ENCODE assay signal across 27 mouse cellular contexts in the genomic region with DNA sequence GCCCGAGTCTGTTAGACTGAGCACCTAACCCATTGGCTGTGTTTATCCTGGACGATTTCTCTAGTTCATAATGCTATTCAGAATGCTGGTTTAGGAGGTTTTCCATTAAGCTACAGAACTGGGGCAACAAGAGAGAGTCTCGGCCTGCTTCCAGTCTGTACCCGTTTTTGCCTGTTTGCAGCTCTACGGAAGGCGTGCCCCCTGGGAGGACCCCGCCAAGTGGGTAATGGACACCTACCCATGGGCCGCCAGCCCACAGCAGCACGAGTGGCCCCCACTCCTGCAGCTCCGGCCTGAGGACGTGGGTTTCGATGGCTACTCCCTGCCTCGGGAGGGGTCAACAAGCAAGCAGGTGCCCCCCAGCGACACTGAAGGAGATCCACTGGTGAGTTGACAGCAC. TPM values are rescaled to one million over a fixed set of nuclear protein-coding genes. Genes with fewer than 3 reads are reported as not detected.
DNase-seq lines count a peak whose midpoint lies in the region; ATAC-seq and TF ChIP-seq lines count a peak whose summit lies in the region.
"Had no signal": no experiment of that assay in that cellular context is flagged by ENCODE, and none has a peak within 500 bp of the region (broad histone marks: within the 10 kb centered on the region; RNA-seq: fewer than 3 reads in every experiment).

No protein-coding gene starts in this region.

- no peak overlapping the region for H3K4me3 ChIP-seq in layer of hippocampus, adult 2 months
- H3K4me3 ChIP-seq in MEL (ENCODE audit: control insufficient read depth in 1 of 2, insufficient read depth in 1 of 2, low read depth in 2 of 2, low read length in 2 of 2) = no peak overlapping the region
- no peak overlapping the region for H3K4me3 ChIP-seq in intestine, postnatal 0 days (ENCODE audit: low read depth, low read length)
- H3K4me3 ChIP-seq in forebrain, embryonic 10.5 days = no peak overlapping the region

- H3K27me3 ChIP-seq in MEL (ENCODE audit: control insufficient read depth in 1 of 2, insufficient read depth in 2 of 2, low read length in 2 of 2) = no peaks in the 10 kb centered on the region
- no peaks in the 10 kb centered on the region for H3K27me3 ChIP-seq in intestine, postnatal 0 days (replicated peaks; ENCODE audit: control insufficient read depth, insufficient read depth, low read length)
- peaks cover 15% of the 10 kb centered on the region for H3K27me3 ChIP-seq in forebrain, embryonic 10.5 days (ENCODE audit: poor library complexity, severe bottlenecking)
- H3K27me3 ChIP-seq: Patski had no signal

- no peak for TF ChIP-seq POLR2A in MEL (IDR thresholded peaks at IDR 0.05; ENCODE audit: control insufficient read depth in 1 of 2, insufficient read depth in 1 of 2, low read depth in 1 of 2, low read length in 2 of 2, poor library complexity in 1 of 2)

- H3K36me3 ChIP-seq in MEL (ENCODE audit: control insufficient read depth in 1 of 2, insufficient read depth in 2 of 2, low read length in 2 of 2) = 0 out of 4 replicates have a peak, but pooled peaks cover 0 to 2% of the 10 kb centered on the region in 2 experiments
- H3K36me3 ChIP-seq in intestine, postnatal 0 days (ENCODE audit: control insufficient read depth, insufficient read depth) = peaks cover 50% of the 10 kb centered on the region
- H3K36me3 ChIP-seq in forebrain, embryonic 10.5 days (replicated peaks) = 0 out of 2 replicates have a peak, but pooled peaks cover 7% of the 10 kb centered on the region
- H3K36me3 ChIP-seq: G1E had no signal

- TF ChIP-seq RAD21 in MEL (IDR thresholded peaks at IDR 0.05; ENCODE audit: low read depth, low read length) = no peak

- H3K4me2 ChIP-seq in intestine, postnatal 0 days (replicated peaks; ENCODE audit: low read depth) = no peak overlapping the region

- H3K9me3 ChIP-seq in MEL (replicated peaks; ENCODE audit: insufficient read depth, low read length) = no peaks in the 10 kb centered on the region
- no peaks in the 10 kb centered on the region for H3K9me3 ChIP-seq in intestine, postnatal 0 days (ENCODE audit: control insufficient read depth)
- H3K9me3 ChIP-seq in forebrain, embryonic 10.5 days = no peaks in the 10 kb centered on the region

- no peak for TF ChIP-seq EP300 in MEL (IDR thresholded peaks at IDR 0.05; ENCODE audit: low read depth in 1 of 2, low read length in 2 of 2)

- H3K9ac ChIP-seq in MEL (ENCODE audit: control insufficient read depth, low read depth, low read length, poor library complexity, severe bottlenecking) = no peak overlapping the region
- no peak overlapping the region for H3K9ac ChIP-seq in intestine, postnatal 0 days (ENCODE audit: low read depth, low read length)

- 0 out of 2 replicates have a peak overlapping the region, but pooled peaks have one; percentile 28 for H3K27ac ChIP-seq in layer of hippocampus, adult 2 months
- H3K27ac ChIP-seq in MEL (ENCODE audit: control insufficient read depth, low read depth, low read length) = peak overlapping the region; percentile 47; the same call in 1 of the 2 replicates
- H3K27ac ChIP-seq in intestine, postnatal 0 days (ENCODE audit: low read depth, low read length) = no peak overlapping the region
- H3K27ac ChIP-seq in forebrain, embryonic 10.5 days = no peak overlapping the region

- H3K4me1 ChIP-seq in MEL (ENCODE audit: control insufficient read depth in 1 of 2, insufficient read depth in 2 of 2, low read length in 2 of 2) = peaks cover 7 to 13% of the 10 kb centered on the region in 2 experiments; a peak in 3 of 4 replicates
- no peaks in the 10 kb centered on the region for H3K4me1 ChIP-seq in intestine, postnatal 0 days (replicated peaks; ENCODE audit: control insufficient read depth, insufficient read depth, low read length)
- H3K4me1 ChIP-seq in forebrain, embryonic 10.5 days = peaks cover 16% of the 10 kb centered on the region

- no peaks in the 10 kb centered on the region for H3K79me2 ChIP-seq in MEL (ENCODE audit: control insufficient read depth, insufficient read depth, low read length, poor library complexity)

- no peak for TF ChIP-seq CTCF in layer of hippocampus, adult 2 months (conservative IDR thresholded peaks at IDR 0.05)
- TF ChIP-seq CTCF in MEL (IDR thresholded peaks at IDR 0.05 in 2 of 3, conservative IDR thresholded peaks at IDR 0.05 in 1 of 3; ENCODE audit: control insufficient read depth in 1 of 3, insufficient read depth in 1 of 3, low read depth in 2 of 3, low read length in 3 of 3, poor library complexity in 1 of 3, severe bottlenecking in 1 of 3) = no peak
- TF ChIP-seq CTCF in intestine, postnatal 0 days (IDR thresholded peaks at IDR 0.05; ENCODE audit: low read depth) = no peak

- ATAC-seq in intestine, postnatal 0 days = no peak
- ATAC-seq: activated CD4-positive, CD25-positive, alpha-beta regulatory T cell, adult 4 months; CD4-positive, CD25-positive, alpha-beta regulatory T cell, adult 4 months; Patski had no signal

- 95% methylated on average over 14 of the region's 14 CpGs for WGBS in intestine, postnatal 0 days
- WGBS in forebrain, embryonic 10.5 days = 95% methylated on average over 14 of the region's 14 CpGs

- peak; percentile 92 for DNase-seq in heart, adult 11 months
- DNase-seq in heart, adult 18-20 months = no peak
- DNase-seq in layer of hippocampus, adult 2 months (ENCODE audit: low spot score in 2 of 2) = no peak
- DNase-seq in layer of hippocampus, postnatal 10 days (ENCODE audit: low spot score in 2 of 2) = no peak
- DNase-seq in MEL (ENCODE audit: low read depth, low spot score) = no peak
- peak; percentile 3 for DNase-seq in brain, adult 2 months (ENCODE audit: low read depth, low spot score)
- no peak for DNase-seq in forebrain, embryonic 10.5 days (ENCODE audit: extremely low spot score, low spot score)
- DNase-seq: adrenal gland, adult 2 months; adrenal gland, adult 8-10 months; adrenal gland, postnatal 10 days; adrenal gland, postnatal 14 days; adrenal gland, postnatal 25 days; adrenal gland, postnatal 36 days; B cell, adult 2 months; cerebellum, adult 11 months; cerebellum, adult 11-12 months; cerebellum, adult 18-20 months; cerebellum, adult 2 months had no signal

TF ChIP-seq in MEL, 35 proteins besides CTCF, POLR2A, EP300 and RAD21:
- no peak for TF ChIP-seq USF1 (IDR thresholded peaks at IDR 0.05; ENCODE audit: low read depth, low read length)
- no peak for TF ChIP-seq CHD1 (IDR thresholded peaks at IDR 0.05; ENCODE audit: low read depth, low read length)
- no peak for TF ChIP-seq MYC (IDR thresholded peaks at IDR 0.05; ENCODE audit: low read depth, low read length)
- TF ChIP-seq ZC3H11A (IDR thresholded peaks at IDR 0.05; ENCODE audit: low read depth, low read length) = no peak
- no peak for TF ChIP-seq JUND (IDR thresholded peaks at IDR 0.05; ENCODE audit: low read depth, low read length)
- no peak for TF ChIP-seq KAT2A (conservative IDR thresholded peaks at IDR 0.05; ENCODE audit: low read depth, low read length)

RNA-seq across cellular contexts. Expression of a gene that starts 32.4 kb away (rescaled TPM):
- total RNA-seq in heart, adult 18-20 months (2021) = not detected
- not detected for total RNA-seq in layer of hippocampus, adult 2 months (2021)
- total RNA-seq in layer of hippocampus, postnatal 10 days (2021) = not detected
- total RNA-seq in MEL (2012; rRNA removed) = not detected in 2 replicates
- polyA plus RNA-seq in MEL (2012; ENCODE audit: insufficient read depth in 1 of 2, insufficient read length in 2 of 2, low read depth in 1 of 2, low replicate concordance in 2 of 2, missing spikeins in 1 of 2) = not detected
- polyA plus RNA-seq in intestine, postnatal 0 days (2015; fragmentation: Nextera tagmentation; extraction: Ambion mirVana) = not detected in 2 replicates
- polyA plus RNA-seq in forebrain, embryonic 10.5 days (2016; fragmentation: Nextera tagmentation; extraction: Ambion mirVana) = 14.1 and 15.2 TPM in 2 replicates
- total RNA-seq: adrenal gland, adult 18-20 months; adrenal gland, adult 2 months; adrenal gland, adult 8-10 months; adrenal gland, postnatal 10 days; adrenal gland, postnatal 14 days; adrenal gland, postnatal 25 days; adrenal gland, postnatal 36 days; adrenal gland, postnatal 4 days; ES-E14 had no signal
- polyA plus RNA-seq: activated CD4-positive, CD25-positive, alpha-beta regulatory T cell, adult 4 months; adrenal gland, adult 2 months; C2C12; CD4-positive, CD25-positive, alpha-beta regulatory T cell, adult 4 months; cerebellum, adult 2 months; G1E; Patski had no signal

Comparison
In these comparisons a context has a peak if more than half of its experiments do, and no peak if none do; other contexts are left out.
1. DNase-seq: peak in heart, adult 11 months (single experiment) and brain, adult 2 months (single experiment); none in heart, adult 18-20 months (0 of 2), layer of hippocampus, adult 2 months (0 of 2), layer of hippocampus, postnatal 10 days (0 of 2), MEL (single experiment) and forebrain, embryonic 10.5 days (single experiment).
2. H3K27ac ChIP-seq: peak in layer of hippocampus, adult 2 months (single experiment) and MEL (single experiment); none in intestine, postnatal 0 days (single experiment) and forebrain, embryonic 10.5 days (single experiment).